Mouse (Mus musculus) limb, embryonic 13.5 days (tissue): ENCODE results near the gene Uncx. TPM values are rescaled to one million over a fixed set of nuclear protein-coding genes. Genes with fewer than 3 reads are reported as not detected.

Experiments
- ATAC-seq: fragments of 200-750 bp; cut with Nextera tagmentation; 2 replicates; pipeline ENCODE4 v1.8.0; 2017; ENCODE audit warnings: low read depth, moderate number of reproducible peaks, moderate TSS enrichment; ENCODE audit not compliant: low FRiP score
- H3K27ac ChIP-seq: fragments of 300-500 bp; sonication (generic); 2 replicates; pipeline ENCODE4 v1.5.1; 2015; ENCODE audit warnings: inconsistent platforms, mild to moderate bottlenecking, moderate library complexity
- H3K27me3 ChIP-seq: fragments of 300-500 bp; sonication (generic); 2 replicates; pipeline ENCODE4 v1.6.1; 2015; ENCODE audit warnings: mild to moderate bottlenecking, inconsistent platforms
- H3K36me3 ChIP-seq: fragments of 300-500 bp; sonication (generic); 2 replicates; pipeline ENCODE4 v1.6.1; 2015; ENCODE audit warnings: inconsistent platforms, mild to moderate bottlenecking, moderate library complexity
- H3K4me1 ChIP-seq: fragments of 300-500 bp; sonication (generic); 2 replicates; pipeline ENCODE4 v1.6.1; 2015; ENCODE audit warnings: inconsistent platforms
- H3K4me2 ChIP-seq: fragments of 300-500 bp; sonication (generic); replicated peaks from 2 replicates; pipeline ENCODE4 v1.6.1; 2015; ENCODE audit warnings: inconsistent platforms, mild to moderate bottlenecking, moderate library complexity
- H3K4me3 ChIP-seq: fragments of 300-500 bp; sonication (generic); 2 replicates; pipeline ENCODE4 v1.5.1; 2015; ENCODE audit warnings: moderate library complexity, mild to moderate bottlenecking, inconsistent platforms
- H3K9ac ChIP-seq: fragments of 300-500 bp; sonication (generic); 2 replicates; pipeline ENCODE4 v1.6.1; 2015; ENCODE audit warnings: mild to moderate bottlenecking, inconsistent platforms
- H3K9me3 ChIP-seq: fragments of 300-500 bp; sonication (generic); 2 replicates; pipeline ENCODE4 v1.6.1; 2016; ENCODE audit warnings: inconsistent platforms
- WGBS: fragments of 180-500 bp; shearing (Covaris S2); methylation state at CpG from one replicate; pipeline ENCODE4 v1.1.7; 2015; 5-methylcytosine and 5-hydroxymethylcytosine counted together
- polyA plus RNA-seq: library from polyadenylated mRNA; unstranded; fragments of >200 nt; fragmentation: Nextera tagmentation; extraction: Ambion mirVana; gene quantifications from 2 replicates; pipeline ENCODE4 v1.2.1, GENCODE M21; 2015

Gene Uncx
- polyA plus RNA-seq, 1 experiment from 2014 or later: 0.09 TPM

DNA sequence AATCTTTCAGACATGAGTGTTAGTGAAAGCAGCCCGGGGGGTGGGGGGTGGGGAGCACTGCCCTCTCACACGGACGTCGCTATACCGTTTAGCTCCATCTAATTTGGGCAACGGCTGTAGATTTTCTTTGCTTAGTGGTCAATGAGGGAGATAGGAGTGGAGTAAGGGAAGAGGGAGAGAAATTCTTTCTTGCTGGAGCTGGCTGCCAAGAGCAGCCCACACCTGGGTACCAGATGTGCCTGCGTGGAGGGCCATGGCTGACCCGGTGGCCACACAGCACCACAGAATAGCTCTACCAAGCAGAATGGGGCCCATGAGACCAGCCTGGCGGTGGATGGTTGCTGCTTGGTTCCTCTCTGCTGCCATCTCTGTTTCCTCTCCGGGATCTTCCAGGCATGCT is 21.3 kb upstream of the Uncx start:
- 19% methylated on average over 10 of the region's 10 CpGs for WGBS
- Histone ChIP-seq H3K4me2 (peak overlapping the region; percentile 38), H3K4me1 (peaks cover 23% of the 10 kb centered on the region), H3K9me3 (no peaks in the 10 kb centered on the region), H3K9ac (no peak overlapping the region), H3K4me3 (no peak overlapping the region), H3K36me3 (no peaks in the 10 kb centered on the region), H3K27me3 (peaks cover 16% of the 10 kb centered on the region; the same call in 1 of the 2 replicates), H3K27ac (peak overlapping the region; percentile 65)
- peak; percentile 73 for ATAC-seq

DNA sequence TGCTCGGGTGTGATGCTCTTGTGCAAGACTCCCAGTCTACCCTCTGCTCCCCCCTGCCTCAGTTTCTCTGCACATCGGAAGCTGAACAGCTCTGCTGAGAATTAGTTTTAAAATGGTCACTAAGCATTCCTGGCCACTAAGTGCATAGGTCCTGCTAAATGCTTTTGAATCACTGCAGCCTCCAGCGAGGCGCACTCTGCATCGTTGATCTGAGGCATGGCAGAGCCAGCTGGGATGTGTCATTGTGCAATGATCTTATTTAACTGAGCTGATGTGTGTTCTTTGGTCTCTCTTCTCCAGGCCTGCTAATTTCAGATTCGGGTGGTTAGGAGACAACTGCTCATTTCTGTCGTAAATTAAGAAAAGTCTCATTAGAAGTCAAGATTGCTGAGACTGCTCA is 14.4 kb upstream of the Uncx start:
- Histone ChIP-seq H3K27ac (no peak overlapping the region), H3K27me3 (peaks cover 72% of the 10 kb centered on the region), H3K4me3 (no peak overlapping the region), H3K9ac (no peak overlapping the region), H3K4me1 (no peaks in the 10 kb centered on the region), H3K9me3 (no peaks in the 10 kb centered on the region), H3K4me2 (no peak overlapping the region), H3K36me3 (no peaks in the 10 kb centered on the region)
- WGBS: 59% methylated on average over 7 of the region's 7 CpGs
- ATAC-seq: no peak

DNA sequence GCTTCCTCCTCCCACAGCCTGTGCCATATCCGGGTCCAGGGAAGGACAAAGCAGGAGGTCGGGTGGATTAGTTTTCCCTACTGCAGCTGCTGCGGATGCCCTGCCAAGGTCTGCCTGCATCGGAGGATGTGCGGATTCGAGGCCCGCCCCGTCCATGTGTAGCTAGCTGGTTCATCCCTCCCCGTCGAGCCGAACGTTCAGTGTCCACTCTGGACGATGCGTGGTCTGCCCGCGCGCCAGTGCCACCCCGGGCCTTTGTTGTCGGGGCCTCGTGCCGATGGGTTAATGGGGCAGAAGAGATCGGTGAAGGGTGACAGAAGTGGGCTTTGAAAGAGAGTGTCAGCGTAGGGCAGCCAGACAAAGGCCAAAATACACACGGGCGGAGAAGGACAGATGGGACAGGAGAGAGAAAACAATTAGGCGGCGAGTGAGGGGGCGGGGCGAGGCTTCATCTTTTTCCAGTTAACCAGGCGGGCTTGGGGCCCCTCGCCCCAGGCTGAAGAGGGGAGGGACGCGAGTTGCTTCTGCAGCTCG is 7.8 kb upstream of the Uncx start:
- Histone ChIP-seq H3K27ac (no peak overlapping the region), H3K4me2 (peak overlapping the region; percentile 48), H3K9me3 (no peaks in the 10 kb centered on the region), H3K4me3 (peak overlapping the region; percentile 24), H3K27me3 (peaks cover 92% of the 10 kb centered on the region), H3K9ac (no peak overlapping the region), H3K4me1 (peaks cover 10% of the 10 kb centered on the region), H3K36me3 (no peaks in the 10 kb centered on the region)
- WGBS: under 1% methylated on average over 34 of the region's 34 CpGs
- no peak for ATAC-seq

DNA sequence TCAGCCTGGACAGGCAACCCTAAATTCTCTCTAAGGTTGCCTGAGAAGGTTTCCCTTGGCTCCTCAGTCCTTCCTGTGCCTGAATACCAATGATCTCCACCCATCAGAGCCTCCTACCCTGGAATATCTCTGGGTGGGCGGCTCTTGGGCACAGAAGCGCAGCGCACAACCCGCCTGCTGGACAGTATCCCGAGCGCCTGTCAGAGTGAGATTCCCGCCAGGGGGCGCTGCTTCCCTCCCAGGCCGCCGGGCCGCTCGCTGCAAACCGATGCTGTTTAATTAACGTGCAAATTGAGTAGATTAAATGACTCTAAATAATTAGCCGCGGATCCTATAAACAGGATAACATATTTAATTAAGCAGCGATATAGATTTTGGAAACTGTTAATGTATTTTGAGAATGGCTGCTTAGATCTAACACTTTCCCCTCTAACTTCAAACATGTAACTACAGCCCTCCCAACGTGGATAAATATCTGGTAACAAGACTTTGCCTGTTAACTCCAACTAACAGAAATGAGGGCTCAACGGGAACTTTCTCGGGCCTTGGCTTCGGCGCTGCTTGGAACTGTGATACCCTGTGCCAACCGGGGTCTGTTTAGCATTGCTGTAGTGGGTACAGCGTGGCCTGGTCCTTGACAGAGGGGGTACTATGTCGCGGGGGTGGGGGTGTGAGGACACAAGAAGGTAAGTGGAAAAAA is 6.9 kb upstream of the Uncx start:
- no peak overlapping the region for H3K9ac ChIP-seq
- H3K9me3 ChIP-seq: no peaks in the 10 kb centered on the region
- H3K27me3 ChIP-seq: peaks cover 96% of the 10 kb centered on the region
- H3K4me1 ChIP-seq: peaks cover 12% of the 10 kb centered on the region
- H3K27ac ChIP-seq: no peak overlapping the region
- WGBS: under 1% methylated on average over 26 of the region's 26 CpGs
- no peak overlapping the region for H3K4me3 ChIP-seq
- no peaks in the 10 kb centered on the region for H3K36me3 ChIP-seq
- no peak overlapping the region for H3K4me2 ChIP-seq
- peak; percentile 66; the same call in 1 of the 2 replicates for ATAC-seq

DNA sequence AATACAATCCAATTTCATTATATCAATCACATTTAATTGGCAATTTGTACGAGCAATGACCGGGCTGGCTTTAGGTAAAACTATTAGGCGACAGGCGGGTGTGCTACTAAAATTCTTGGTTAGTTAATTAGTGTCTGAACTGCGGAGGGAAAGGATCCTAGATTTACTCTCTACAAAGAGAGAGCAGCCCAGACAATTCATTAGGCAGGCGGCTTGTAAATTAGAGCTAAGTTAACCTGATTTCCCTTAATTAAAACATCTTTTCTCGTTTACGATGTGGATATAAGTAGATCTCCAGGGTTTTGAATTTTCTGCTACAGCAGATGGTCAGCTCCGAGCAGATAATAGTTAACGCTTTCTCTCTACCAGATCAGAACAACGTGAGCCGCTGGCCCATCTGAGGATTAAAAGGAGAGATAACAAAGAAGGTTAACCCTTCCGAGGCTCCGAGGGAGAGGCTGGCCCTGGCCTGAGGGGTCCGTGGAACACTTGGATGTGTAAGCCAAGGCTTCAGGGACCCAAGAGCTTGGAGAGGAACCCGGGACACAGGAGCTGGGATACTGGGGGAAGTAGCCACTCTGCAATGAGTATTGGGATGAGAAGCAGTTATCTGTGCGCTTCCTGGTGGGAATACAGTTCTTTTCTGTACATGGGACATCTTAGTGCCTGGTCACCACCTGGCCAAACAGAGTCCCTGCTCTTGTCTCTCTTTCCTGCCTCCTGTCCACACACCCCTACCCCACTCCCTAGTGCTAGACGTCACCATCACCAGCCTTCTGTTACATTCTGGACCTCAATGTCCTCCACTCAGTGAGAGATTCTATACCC is 6.2 kb upstream of the Uncx start:
- no peaks in the 10 kb centered on the region for H3K36me3 ChIP-seq
- H3K4me3 ChIP-seq: no peak overlapping the region
- peaks cover 96% of the 10 kb centered on the region for H3K27me3 ChIP-seq
- peaks cover 12% of the 10 kb centered on the region for H3K4me1 ChIP-seq
- H3K9ac ChIP-seq: no peak overlapping the region
- H3K9me3 ChIP-seq: no peaks in the 10 kb centered on the region
- ATAC-seq: no peak
- no peak overlapping the region for H3K4me2 ChIP-seq
- no peak overlapping the region for H3K27ac ChIP-seq
- 5% methylated on average over 18 of the region's 18 CpGs for WGBS

DNA sequence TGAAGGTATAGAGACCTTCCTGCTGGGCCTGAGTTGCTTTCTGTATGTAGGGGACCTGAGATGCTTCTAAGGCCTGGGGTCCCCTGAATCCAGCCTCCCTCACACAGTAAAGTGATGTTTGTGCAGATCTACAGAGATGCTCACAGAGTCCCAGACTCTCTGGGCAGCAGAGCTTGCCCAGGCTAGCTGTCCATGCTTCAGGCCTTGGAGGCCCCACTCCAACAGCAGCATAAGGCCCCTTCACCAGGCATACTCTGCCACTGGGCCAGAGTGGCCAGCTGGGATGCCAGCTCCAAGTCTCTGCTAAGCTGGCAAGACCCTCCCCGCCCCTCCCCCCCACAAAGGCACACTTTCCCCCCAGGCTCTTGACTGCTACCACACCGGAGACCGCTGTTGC is 5.6 kb upstream of the Uncx start:
- H3K27ac ChIP-seq: no peak overlapping the region
- H3K4me2 ChIP-seq: no peak overlapping the region
- no peak for ATAC-seq
- H3K27me3 ChIP-seq: peaks cover 96% of the 10 kb centered on the region
- peaks cover 12% of the 10 kb centered on the region for H3K4me1 ChIP-seq
- no peaks in the 10 kb centered on the region for H3K9me3 ChIP-seq
- 15% methylated on average over 3 of the region's 3 CpGs for WGBS
- no peaks in the 10 kb centered on the region for H3K36me3 ChIP-seq
- H3K4me3 ChIP-seq: no peak overlapping the region
- no peak overlapping the region for H3K9ac ChIP-seq

DNA sequence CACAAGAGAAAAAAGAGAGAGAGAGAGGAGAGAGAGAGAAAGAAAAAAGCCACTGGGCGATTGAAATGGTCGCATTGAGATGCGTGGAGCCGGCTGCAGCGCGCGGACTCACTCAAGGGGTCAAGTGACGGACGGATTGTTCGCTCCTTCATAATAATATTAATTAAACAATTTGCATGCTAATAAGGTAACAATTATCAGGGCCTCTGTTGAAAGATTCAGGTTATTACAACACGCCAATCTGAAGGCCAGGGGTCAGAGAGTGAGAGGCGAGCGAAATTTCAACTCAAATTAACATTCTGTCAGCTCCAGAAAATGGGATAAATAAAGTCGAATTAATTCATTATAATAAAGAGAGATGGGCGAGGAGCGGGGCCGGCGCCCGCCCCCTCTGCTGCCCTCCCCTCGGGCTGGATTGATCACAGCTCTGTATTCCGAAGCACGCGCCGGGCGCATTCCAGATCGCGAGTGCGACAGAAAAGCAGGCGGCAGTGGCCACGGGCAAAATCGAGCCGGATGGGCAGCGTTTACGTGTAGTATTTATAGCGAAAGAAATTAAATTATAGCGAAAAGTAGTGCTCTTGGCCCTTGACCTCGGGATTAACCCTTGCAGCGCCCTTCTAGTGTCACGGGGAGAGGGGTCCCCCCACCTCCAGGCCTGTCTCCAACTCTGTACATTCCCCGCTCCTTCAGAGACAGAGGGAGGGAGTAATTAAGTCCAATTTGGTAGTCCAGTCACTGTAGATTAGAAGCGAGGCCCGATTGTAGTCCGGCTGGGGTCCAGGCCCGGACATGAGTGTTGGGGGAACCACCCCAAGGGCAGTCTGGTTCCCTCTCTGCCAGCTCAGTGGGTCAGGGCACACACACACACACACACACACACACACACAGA is 1.9 kb upstream of the Uncx start:
- H3K27ac ChIP-seq: no peak overlapping the region
- no peak for ATAC-seq
- H3K36me3 ChIP-seq: no peaks in the 10 kb centered on the region
- H3K4me1 ChIP-seq: peaks cover 10% of the 10 kb centered on the region
- no peak overlapping the region for H3K4me2 ChIP-seq
- H3K4me3 ChIP-seq: no peak overlapping the region
- 1% methylated on average over 44 of the region's 44 CpGs for WGBS
- H3K27me3 ChIP-seq: peaks cover 98% of the 10 kb centered on the region
- no peak overlapping the region for H3K9ac ChIP-seq
- H3K9me3 ChIP-seq: no peaks in the 10 kb centered on the region

DNA sequence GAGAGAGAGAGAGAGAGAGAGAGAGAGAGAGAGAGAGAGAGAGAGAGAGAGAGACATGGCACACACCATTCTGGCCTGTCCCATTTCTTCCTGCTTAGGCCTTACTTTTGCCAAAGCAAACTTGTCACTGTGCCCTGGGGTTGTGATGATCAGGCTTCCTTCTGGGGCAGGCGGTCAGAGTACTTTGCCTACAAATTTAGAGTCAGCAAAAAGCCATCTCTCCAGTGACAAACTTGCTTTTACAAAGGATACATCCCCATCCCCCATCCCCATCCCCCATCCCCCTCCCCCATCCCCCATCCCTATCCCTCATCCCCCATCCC is 1.3 kb upstream of the Uncx start:
- no peak overlapping the region for H3K27ac ChIP-seq
- H3K36me3 ChIP-seq: no peaks in the 10 kb centered on the region
- 8% methylated on average over 1 of the region's 1 CpGs for WGBS
- H3K9me3 ChIP-seq: no peaks in the 10 kb centered on the region
- H3K4me2 ChIP-seq: no peak overlapping the region
- no peak for ATAC-seq
- no peak overlapping the region for H3K4me3 ChIP-seq
- peaks cover 98% of the 10 kb centered on the region for H3K27me3 ChIP-seq
- no peak overlapping the region for H3K9ac ChIP-seq
- H3K4me1 ChIP-seq: peaks cover 10% of the 10 kb centered on the region

DNA sequence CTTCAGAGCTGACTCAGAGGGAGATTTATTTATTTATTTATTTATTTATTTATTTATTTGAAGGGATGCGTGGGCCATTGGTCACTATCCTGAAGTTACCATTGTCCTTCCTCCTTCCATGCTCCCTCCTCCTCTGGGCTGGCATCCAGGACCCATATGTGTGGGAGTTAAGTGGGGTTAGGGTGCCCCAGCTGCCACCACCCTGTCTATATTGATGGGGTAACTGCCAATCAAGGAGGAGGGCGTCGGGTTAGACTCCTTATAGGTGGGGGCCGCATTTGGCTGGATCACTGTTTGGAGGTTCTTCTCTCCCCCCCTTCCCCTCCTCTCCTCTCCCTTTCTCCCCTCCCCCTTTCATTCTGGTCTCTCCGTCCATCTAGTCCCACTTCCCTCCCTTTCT is 738 bp upstream of the Uncx start:
- no peaks in the 10 kb centered on the region for H3K36me3 ChIP-seq
- H3K4me2 ChIP-seq: no peak overlapping the region
- H3K9me3 ChIP-seq: no peaks in the 10 kb centered on the region
- H3K4me3 ChIP-seq: no peak overlapping the region
- H3K4me1 ChIP-seq: peaks cover 14% of the 10 kb centered on the region
- 3% methylated on average over 5 of the region's 5 CpGs for WGBS
- H3K27ac ChIP-seq: no peak overlapping the region
- H3K27me3 ChIP-seq: peaks cover 98% of the 10 kb centered on the region
- no peak for ATAC-seq
- H3K9ac ChIP-seq: no peak overlapping the region

DNA sequence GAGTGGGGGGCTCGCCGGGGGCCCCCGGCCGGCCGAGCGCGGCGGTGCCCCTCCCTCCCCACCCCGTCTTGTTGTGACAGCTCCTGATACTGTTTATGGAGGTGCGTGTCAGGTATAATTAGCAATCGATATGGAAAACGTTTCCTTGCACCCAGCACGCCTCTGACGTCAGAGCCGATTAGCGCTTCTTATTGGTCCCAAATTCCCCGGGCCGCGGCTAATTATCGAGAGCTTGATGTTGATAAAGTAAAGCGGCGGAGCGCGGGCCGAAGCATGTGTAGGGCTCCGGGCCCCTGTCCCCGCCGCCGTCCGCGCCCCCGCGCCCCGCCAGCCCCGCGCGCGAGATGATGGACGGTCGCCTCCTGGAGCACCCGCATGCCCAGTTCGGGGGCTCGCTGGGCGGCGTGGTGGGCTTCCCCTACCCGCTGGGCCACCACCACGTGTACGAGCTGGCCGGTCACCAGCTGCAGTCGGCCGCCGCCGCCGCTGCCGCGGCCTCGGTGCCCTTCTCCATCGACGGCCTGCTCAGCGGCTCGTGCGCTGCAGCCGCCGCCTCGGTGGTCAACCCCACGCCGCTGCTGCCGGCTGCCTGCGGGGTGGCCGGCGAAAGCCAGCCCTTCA is 466 bp downstream of the Uncx start:
- WGBS: under 1% methylated on average over 66 of the region's 71 CpGs
- no peak overlapping the region for H3K9ac ChIP-seq
- H3K36me3 ChIP-seq: no peaks in the 10 kb centered on the region
- no peak overlapping the region for H3K27ac ChIP-seq
- H3K4me3 ChIP-seq: peak overlapping the region; percentile 24
- no peaks in the 10 kb centered on the region for H3K9me3 ChIP-seq
- H3K4me1 ChIP-seq: peaks cover 14% of the 10 kb centered on the region
- H3K27me3 ChIP-seq: peaks cover 96% of the 10 kb centered on the region
- peak overlapping the region; percentile 42 for H3K4me2 ChIP-seq
- no peak for ATAC-seq

DNA sequence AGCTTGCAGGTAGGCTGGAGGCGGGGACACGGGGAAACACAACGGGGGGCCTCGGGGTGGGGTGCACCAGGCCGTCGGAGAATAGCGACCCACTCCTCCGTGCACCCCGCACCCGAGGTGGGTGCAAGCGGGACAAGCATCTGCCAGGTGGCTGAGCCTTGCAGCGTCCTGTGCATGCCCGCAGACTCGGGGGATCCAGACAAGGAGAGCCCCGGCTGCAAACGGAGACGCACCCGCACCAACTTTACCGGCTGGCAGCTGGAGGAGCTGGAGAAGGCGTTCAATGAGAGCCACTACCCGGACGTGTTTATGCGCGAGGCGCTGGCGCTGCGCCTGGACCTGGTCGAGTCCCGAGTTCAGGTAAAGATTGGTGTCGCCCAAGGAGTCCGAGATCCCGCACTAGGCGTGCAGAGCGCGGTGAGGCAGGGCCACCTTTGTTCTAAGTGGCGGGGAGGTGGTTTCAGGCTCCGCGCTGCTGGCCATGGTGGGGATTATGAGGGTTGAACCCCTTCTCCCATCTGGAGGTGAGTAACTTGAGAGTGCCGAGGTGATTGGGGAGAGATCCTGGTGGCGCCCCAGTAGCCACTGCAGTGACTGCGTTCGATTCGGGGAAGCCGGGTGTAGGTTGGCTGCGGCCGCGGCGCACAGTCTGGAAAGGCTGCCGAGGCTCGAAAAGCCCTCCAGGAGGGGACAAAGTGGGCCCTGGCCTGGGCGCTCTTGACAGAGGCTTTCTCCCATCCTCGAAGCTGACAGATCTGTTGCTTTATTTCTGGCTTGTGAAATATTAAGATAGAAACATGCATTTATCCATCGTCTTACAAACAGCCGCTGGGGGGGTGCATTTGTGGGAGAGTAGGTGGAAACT is 1.2 kb downstream of the Uncx start:
- H3K9ac ChIP-seq: no peak overlapping the region
- H3K9me3 ChIP-seq: no peaks in the 10 kb centered on the region
- H3K27ac ChIP-seq: no peak overlapping the region
- peaks cover 96% of the 10 kb centered on the region for H3K27me3 ChIP-seq
- ATAC-seq: no peak
- peak overlapping the region; percentile 42; the same call in 1 of the 2 replicates for H3K4me2 ChIP-seq
- under 1% methylated on average over 54 of the region's 54 CpGs for WGBS
- H3K36me3 ChIP-seq: no peaks in the 10 kb centered on the region
- H3K4me3 ChIP-seq: peak overlapping the region; percentile 24; the same call in 1 of the 2 replicates
- peaks cover 14% of the 10 kb centered on the region for H3K4me1 ChIP-seq
